In the genomic region with DNA sequence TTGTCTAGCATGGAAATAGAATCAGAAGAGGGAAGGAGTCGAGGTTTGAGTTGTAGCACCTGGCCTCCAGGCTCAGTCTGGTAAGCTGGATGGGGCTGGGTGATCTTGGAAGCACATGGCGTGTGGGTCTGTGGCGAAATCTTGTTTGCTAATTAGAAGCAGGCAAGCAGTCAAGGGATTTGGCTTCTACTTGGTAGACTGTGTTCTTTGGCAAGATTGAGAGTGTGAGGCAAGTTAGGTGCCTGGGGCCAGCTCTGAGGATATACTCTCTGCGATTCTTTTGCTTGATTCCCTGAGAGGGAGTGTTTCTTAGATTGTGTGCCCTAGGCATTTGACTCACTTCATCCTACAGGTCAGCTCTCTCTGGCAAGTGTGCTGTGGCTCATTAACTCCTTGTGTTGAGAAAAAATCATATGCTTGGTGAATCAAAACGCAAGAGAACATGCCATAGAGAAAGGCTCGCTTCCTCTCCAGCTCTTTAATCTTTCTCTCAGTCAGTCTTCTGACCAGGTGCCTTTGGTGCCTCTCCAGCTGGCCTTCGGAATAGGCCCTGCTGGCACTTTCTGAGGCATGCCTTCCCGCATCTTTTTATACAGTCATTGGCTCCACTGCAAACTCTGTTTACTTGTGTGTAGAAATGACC, we compare ENCODE assay signal across 10 mouse cellular contexts. TPM values are rescaled to one million over a fixed set of nuclear protein-coding genes. Genes with fewer than 3 reads are reported as not detected.
DNase-seq lines count a peak whose midpoint lies in the region; ATAC-seq and TF ChIP-seq lines count a peak whose summit lies in the region.
"Had no signal": no experiment of that assay in that cellular context is flagged by ENCODE, and none has a peak within 500 bp of the region (broad histone marks: within the 10 kb centered on the region; RNA-seq: fewer than 3 reads in every experiment).

No protein-coding gene starts in this region.

- no peaks in the 10 kb centered on the region; the same call in 1 of the 2 replicates for H3K9me3 ChIP-seq in heart, embryonic 11.5 days (replicated peaks; ENCODE audit: control insufficient read depth, low read length)
- H3K9me3 ChIP-seq: liver, embryonic 13.5 days had no signal

- H3K27me3 ChIP-seq in heart, adult 2 months (ENCODE audit: control insufficient read depth, insufficient read depth, low read length) = no peaks in the 10 kb centered on the region
- no peaks in the 10 kb centered on the region for H3K27me3 ChIP-seq in heart, embryonic 11.5 days (ENCODE audit: control insufficient read depth, insufficient read depth, low read length)
- H3K27me3 ChIP-seq: liver, embryonic 13.5 days had no signal

- WGBS in heart, adult 2 months = 67% methylated on average over 8 of the region's 8 CpGs
- WGBS in heart, embryonic 11.5 days (ENCODE audit: insufficient replicate concordance) = 87% methylated on average over 8 of the region's 8 CpGs

- TF ChIP-seq CTCF in heart, adult 2 months (IDR thresholded peaks at IDR 0.05) = no peak

- peak overlapping the region; percentile 21; the same call in 1 of the 2 replicates for H3K27ac ChIP-seq in heart, adult 2 months
- H3K27ac ChIP-seq in heart, embryonic 11.5 days (ENCODE audit: low read depth, low read length) = no peak overlapping the region
- H3K27ac ChIP-seq: liver, embryonic 13.5 days had no signal

- DNase-seq in heart, adult 2 months = peak; percentile 54 to 76
- DNase-seq in adrenal gland, postnatal 14 days = peak; percentile 44
- peak; percentile 24 to 26 for DNase-seq in cerebellum, postnatal 36 days
- DNase-seq in layer of hippocampus, adult 9-11 months = peak; percentile 42
- DNase-seq in urinary bladder, postnatal 10 days (ENCODE audit: low spot score) = no peak
- no peak for DNase-seq in frontal cortex, postnatal 36 days (ENCODE audit: low spot score in 2 of 2)
- DNase-seq: liver, embryonic 13.5 days had no signal

- no peak for TF ChIP-seq POLR2A in heart, adult 2 months (IDR thresholded peaks at IDR 0.05; ENCODE audit: insufficient read depth, low read depth, low read length)

- H3K4me3 ChIP-seq in heart, adult 2 months = no peak overlapping the region
- H3K4me3 ChIP-seq in heart, embryonic 11.5 days (ENCODE audit: low read depth, low read length) = no peak overlapping the region
- H3K4me3 ChIP-seq: liver, embryonic 13.5 days; myocyte had no signal

- no peak overlapping the region for H3K4me2 ChIP-seq in heart, embryonic 11.5 days
- H3K4me2 ChIP-seq: liver, embryonic 13.5 days had no signal

- peak; percentile 70; the same call in 1 of the 2 replicates for TF ChIP-seq EP300 in heart, adult 2 months (IDR thresholded peaks at IDR 0.05; ENCODE audit: insufficient read depth, low read depth, low read length)

- H3K79me2 ChIP-seq in heart, adult 2 months (replicated peaks; ENCODE audit: control insufficient read depth, insufficient read depth, low read length) = no peaks in the 10 kb centered on the region

- peaks cover 4% of the 10 kb centered on the region for H3K4me1 ChIP-seq in heart, adult 2 months (ENCODE audit: control insufficient read depth, insufficient read depth, low read length)
- no peaks in the 10 kb centered on the region for H3K4me1 ChIP-seq in heart, embryonic 11.5 days (ENCODE audit: control insufficient read depth, insufficient read depth, low read length)

- intact Hi-C loops in heart, adult 2 months (cut with DNase I) = no loop called here

- H3K9ac ChIP-seq in heart, adult 2 months (ENCODE audit: low read depth, low read length) = no peak overlapping the region
- no peak overlapping the region for H3K9ac ChIP-seq in heart, embryonic 11.5 days (ENCODE audit: low read depth, low read length)
- H3K9ac ChIP-seq: liver, embryonic 13.5 days had no signal

- H3K36me3 ChIP-seq in heart, adult 2 months (ENCODE audit: control insufficient read depth, insufficient read depth, low read length) = no peaks in the 10 kb centered on the region
- peaks cover 16% of the 10 kb centered on the region for H3K36me3 ChIP-seq in heart, embryonic 11.5 days (ENCODE audit: control insufficient read depth, insufficient read depth, low read length)

- ATAC-seq in heart, embryonic 11.5 days (replicated peaks; ENCODE audit: insufficient number of reproducible peaks, low FRiP score, low TSS enrichment) = no peak
- ATAC-seq: intestine, embryonic 16.5 days had no signal

RNA-seq across cellular contexts. Expression of gene Slc7a6, which starts 17.1 kb away (rescaled TPM):
- 10 to 100 TPM; 10.2 to 10.8 TPM for total RNA-seq in heart, adult 2 months (2021)
- 14.7 and 17.4 TPM in 2 replicates for polyA plus RNA-seq in heart, adult 2 months (2012; rRNA removed)
- polyA plus RNA-seq in heart, embryonic 11.5 days (2014; fragmentation: Nextera tagmentation; extraction: Ambion mirVana) = 64.5 and 67.4 TPM in 2 replicates
- total RNA-seq in adrenal gland, postnatal 14 days (2021) = 30.3 and 38.3 TPM in 2 replicates

RNA-seq across cellular contexts. Expression of gene Slc7a6os, which starts 25.0 kb away (rescaled TPM):
- 10 to 100 TPM in 1 of 2 experiments, 1 to 10 TPM in 1; 9.6 to 10.7 TPM for total RNA-seq in heart, adult 2 months (2021)
- polyA plus RNA-seq in heart, adult 2 months (2012; rRNA removed) = 7.1 and 8.8 TPM in 2 replicates
- polyA plus RNA-seq in heart, embryonic 11.5 days (2014; fragmentation: Nextera tagmentation; extraction: Ambion mirVana) = 27.2 and 31.7 TPM in 2 replicates
- total RNA-seq in adrenal gland, postnatal 14 days (2021) = 23.3 and 28.1 TPM in 2 replicates

RNA-seq across cellular contexts. Expression of gene Prmt7, which starts 25.0 kb away (rescaled TPM):
- total RNA-seq in heart, adult 2 months (2021) = 10 to 100 TPM; 22.9 to 26.3 TPM
- polyA plus RNA-seq in heart, adult 2 months (2012; rRNA removed) = 21.7 and 32.5 TPM in 2 replicates
- polyA plus RNA-seq in heart, embryonic 11.5 days (2014; fragmentation: Nextera tagmentation; extraction: Ambion mirVana) = 40.1 and 41.8 TPM in 2 replicates
- total RNA-seq in adrenal gland, postnatal 14 days (2021) = 22.7 and 26.8 TPM in 2 replicates

RNA-seq across cellular contexts. Expression of gene Pla2g15, which starts 35.5 kb away (rescaled TPM):
- 1 to 10 TPM; 6.5 to 8.6 TPM for total RNA-seq in heart, adult 2 months (2021)
- 8.0 and 8.4 TPM in 2 replicates for polyA plus RNA-seq in heart, adult 2 months (2012; rRNA removed)
- polyA plus RNA-seq in heart, embryonic 11.5 days (2014; fragmentation: Nextera tagmentation; extraction: Ambion mirVana) = 3.0 and 7.2 TPM in 2 replicates
- total RNA-seq in adrenal gland, postnatal 14 days (2021) = 13.5 and 18.6 TPM in 2 replicates

RNA-seq across cellular contexts. Expression of gene Esrp2, which starts 49.0 kb away (rescaled TPM):
- total RNA-seq in heart, adult 2 months (2021) = under 1 TPM; 0.31 to 0.52 TPM
- 0.29 and 1.1 TPM in 2 replicates for polyA plus RNA-seq in heart, adult 2 months (2012; rRNA removed)
- 1.3 and 1.4 TPM in 2 replicates for polyA plus RNA-seq in heart, embryonic 11.5 days (2014; fragmentation: Nextera tagmentation; extraction: Ambion mirVana)
- total RNA-seq in adrenal gland, postnatal 14 days (2021) = 5.3 and 8.8 TPM in 2 replicates

Comparison
In these comparisons a context has a peak if more than half of its experiments do, and no peak if none do; other contexts are left out.
1. DNase-seq: peak in heart, adult 2 months (2 of 2), adrenal gland, postnatal 14 days (single experiment), cerebellum, postnatal 36 days (2 of 2) and layer of hippocampus, adult 9-11 months (single experiment); none in urinary bladder, postnatal 10 days (single experiment) and frontal cortex, postnatal 36 days (0 of 2).